Mouse (Mus musculus) cerebellum, adult 2 months (tissue): ENCODE measurements around the gene Dcun1d3.

Experiments
- CTCF ChIP-seq: fragments of 200-500 bp; IDR thresholded peaks from 2 replicates; pipeline ENCODE4 v1.5.1; 2011; ENCODE audit warnings: low read depth, mild to moderate bottlenecking, control low read depth, low read length, moderate library complexity, borderline replicate concordance; ENCODE audit not compliant: insufficient read depth
- POLR2A ChIP-seq: fragments of 200-500 bp; IDR thresholded peaks from 2 replicates; pipeline ENCODE4 v1.6.1; 2011; ENCODE audit warnings: low read length, control low read depth, borderline replicate concordance; ENCODE audit not compliant: insufficient read depth

DNA sequence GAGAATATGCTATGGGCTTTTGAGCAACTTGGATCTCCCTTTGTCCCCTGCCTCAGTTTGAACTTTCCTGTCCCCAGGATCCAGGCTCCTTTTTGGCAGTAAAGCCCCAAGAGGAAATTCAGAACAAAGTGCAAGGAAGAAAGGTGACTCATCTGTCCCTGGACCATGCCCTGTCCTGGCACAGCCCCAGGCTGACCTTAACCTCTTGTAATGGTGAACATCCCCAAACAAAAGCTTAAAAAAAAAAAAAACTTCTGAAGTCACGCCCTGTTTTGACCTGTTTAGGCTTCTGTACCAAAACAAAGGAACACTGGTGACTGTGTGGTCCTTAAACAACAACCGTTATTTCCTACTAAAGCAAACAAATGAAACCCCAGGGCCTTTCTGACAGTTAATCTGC is 45.5 kb upstream of the Dcun1d3 start:
- TF ChIP-seq POLR2A (no peak), CTCF (no peak)
